Mouse (Mus musculus): ENCODE results near the gene Agtr2. TPM values are rescaled to one million over a fixed set of nuclear protein-coding genes. Genes with fewer than 3 reads are reported as not detected.

Agtr2 gene
- total RNA-seq (2023) = not detected

GRCm38 (mm10) chrX:21484414-21484813 lies at the start of gene Agtr2:
TSS of gene Agtr2 (plus strand) at chrX:21484544.

Other genes starting within 250 kb of the Agtr2 start
- not detected for gene Slc6a14, start 230.4 kb downstream of the Agtr2 start, total RNA-seq (2023)

All from CD8-positive naive resting alpha-beta T cell, adult 57 days (primary cell).